Mouse (Mus musculus): ENCODE measurements around the gene Sspn. TPM values are rescaled to one million over a fixed set of nuclear protein-coding genes. Genes with fewer than 3 reads are reported as not detected.

Sspn gene
- polyA plus RNA-seq (2015; fragmentation: Nextera tagmentation; extraction: Ambion mirVana), result 4.3 and 4.5 TPM in 2 replicates

- Histone ChIP-seq H3K4me2 (no peak within 1 kb of the TSS), H3K4me1 (peaks cover 13% of the 10 kb centered on the region), H3K27ac (no peak within 1 kb of the TSS), H3K27me3 (replicated peaks) (no peaks in the 10 kb centered on the region), H3K4me3 (no peak within 1 kb of the TSS), H3K9me3 (no peaks in the 10 kb centered on the region), H3K9ac (no peak within 1 kb of the TSS), H3K36me3 (replicated peaks) (no peaks in the 10 kb centered on the region)
- WGBS, result 75% methylated on average over 3 of the region's 3 CpGs
- no peak for ATAC-seq (replicated peaks)
Observed at GRCm38 (mm10) chr6:145931341-145931740, at the start of gene Sspn. Sspn (plus strand) TSS chr6:145931641.

- WGBS, result 98% methylated on average over 1 of the region's 1 CpGs
- ATAC-seq (replicated peaks), result no peak
- H3K27me3 ChIP-seq (replicated peaks), result no peaks in the 10 kb centered on the region
- no peaks in the 10 kb centered on the region for H3K4me1 ChIP-seq
- no peaks in the 10 kb centered on the region for H3K36me3 ChIP-seq (replicated peaks)
- no peak overlapping the region for H3K27ac ChIP-seq
- no peak overlapping the region for H3K4me3 ChIP-seq
- H3K9me3 ChIP-seq, result no peaks in the 10 kb centered on the region
- H3K4me2 ChIP-seq, result no peak overlapping the region
- no peak overlapping the region for H3K9ac ChIP-seq
Observed at GRCm38 (mm10) chr6:145883010-145883409, 48.4 kb upstream of the Sspn start.

- WGBS, result 92% methylated on average over 4 of the region's 4 CpGs
- H3K4me2 ChIP-seq, result no peak overlapping the region
- no peak overlapping the region for H3K4me3 ChIP-seq
- no peaks in the 10 kb centered on the region for H3K4me1 ChIP-seq
- H3K9ac ChIP-seq, result no peak overlapping the region
- no peaks in the 10 kb centered on the region for H3K27me3 ChIP-seq (replicated peaks)
- H3K27ac ChIP-seq, result no peak overlapping the region
- no peak for ATAC-seq (replicated peaks)
- no peaks in the 10 kb centered on the region for H3K9me3 ChIP-seq
- no peaks in the 10 kb centered on the region for H3K36me3 ChIP-seq (replicated peaks)
Observed at GRCm38 (mm10) chr6:145883668-145884067, 47.8 kb upstream of the Sspn start.

- ATAC-seq (replicated peaks), result no peak
- WGBS, result 88% methylated on average over 4 of the region's 4 CpGs
Observed at GRCm38 (mm10) chr6:145885069-145885468, 46.4 kb upstream of the Sspn start.

GRCm38 (mm10) chr6:145886277-145886676, 45.2 kb upstream of the Sspn start:
- Histone ChIP-seq H3K36me3 (replicated peaks) (no peaks in the 10 kb centered on the region), H3K4me2 (no peak overlapping the region), H3K9ac (no peak overlapping the region), H3K4me3 (no peak overlapping the region), H3K27ac (no peak overlapping the region), H3K9me3 (no peaks in the 10 kb centered on the region), H3K4me1 (no peaks in the 10 kb centered on the region), H3K27me3 (replicated peaks) (no peaks in the 10 kb centered on the region)
- WGBS, result 76% methylated on average over 8 of the region's 8 CpGs
- ATAC-seq (replicated peaks), result no peak

More at GRCm38 (mm10) chr6:145885069-145885468, 46.4 kb upstream of the Sspn start:
- H3K9ac ChIP-seq, result no peak overlapping the region
- H3K4me1 ChIP-seq, result no peaks in the 10 kb centered on the region
- H3K36me3 ChIP-seq (replicated peaks), result no peaks in the 10 kb centered on the region
- no peak overlapping the region for H3K27ac ChIP-seq
- H3K9me3 ChIP-seq, result no peaks in the 10 kb centered on the region
- no peak overlapping the region for H3K4me2 ChIP-seq
- no peak overlapping the region for H3K4me3 ChIP-seq
- H3K27me3 ChIP-seq (replicated peaks), result no peaks in the 10 kb centered on the region

GRCm38 (mm10) chr6:145887719-145888118, 43.7 kb upstream of the Sspn start:
- no peak overlapping the region for H3K4me2 ChIP-seq
- H3K4me3 ChIP-seq, result no peak overlapping the region
- no peaks in the 10 kb centered on the region for H3K9me3 ChIP-seq
- H3K9ac ChIP-seq, result no peak overlapping the region
- 73% methylated on average over 6 of the region's 6 CpGs for WGBS
- H3K27me3 ChIP-seq (replicated peaks), result no peaks in the 10 kb centered on the region
- no peak for ATAC-seq (replicated peaks)
- H3K4me1 ChIP-seq, result no peaks in the 10 kb centered on the region
- H3K27ac ChIP-seq, result no peak overlapping the region
- H3K36me3 ChIP-seq (replicated peaks), result no peaks in the 10 kb centered on the region

GRCm38 (mm10) chr6:145891951-145892350, 39.5 kb upstream of the Sspn start:
- Histone ChIP-seq H3K36me3 (replicated peaks) (no peaks in the 10 kb centered on the region), H3K27me3 (replicated peaks) (no peaks in the 10 kb centered on the region), H3K4me1 (no peaks in the 10 kb centered on the region), H3K27ac (no peak overlapping the region), H3K4me3 (no peak overlapping the region), H3K9me3 (no peaks in the 10 kb centered on the region), H3K9ac (no peak overlapping the region), H3K4me2 (no peak overlapping the region)
- 85% methylated on average over 11 of the region's 11 CpGs for WGBS
- no peak for ATAC-seq (replicated peaks)

- 96% methylated on average over 20 of the region's 20 CpGs for WGBS
- Histone ChIP-seq H3K27me3 (replicated peaks) (no peaks in the 10 kb centered on the region), H3K36me3 (replicated peaks) (no peaks in the 10 kb centered on the region), H3K27ac (no peak overlapping the region), H3K9me3 (no peaks in the 10 kb centered on the region), H3K9ac (no peak overlapping the region), H3K4me2 (no peak overlapping the region), H3K4me1 (no peaks in the 10 kb centered on the region), H3K4me3 (no peak overlapping the region)
- ATAC-seq (replicated peaks), result no peak
Observed at GRCm38 (mm10) chr6:145892381-145893265, 38.8 kb upstream of the Sspn start.

GRCm38 (mm10) chr6:145893366-145894021, 37.9 kb upstream of the Sspn start:
- no peak for ATAC-seq (replicated peaks)
- Histone ChIP-seq H3K4me2 (no peak overlapping the region), H3K27ac (no peak overlapping the region), H3K27me3 (replicated peaks) (no peaks in the 10 kb centered on the region), H3K4me1 (no peaks in the 10 kb centered on the region), H3K9me3 (no peaks in the 10 kb centered on the region), H3K4me3 (no peak overlapping the region), H3K9ac (no peak overlapping the region), H3K36me3 (replicated peaks) (no peaks in the 10 kb centered on the region)
- 87% methylated on average over 13 of the region's 13 CpGs for WGBS

- ATAC-seq (replicated peaks), result no peak
- Histone ChIP-seq H3K27me3 (replicated peaks) (no peaks in the 10 kb centered on the region), H3K4me1 (no peaks in the 10 kb centered on the region), H3K36me3 (replicated peaks) (no peaks in the 10 kb centered on the region), H3K4me2 (no peak overlapping the region), H3K4me3 (no peak overlapping the region), H3K27ac (no peak overlapping the region), H3K9me3 (no peaks in the 10 kb centered on the region), H3K9ac (no peak overlapping the region)
- WGBS, result 66% methylated on average over 8 of the region's 8 CpGs
Observed at GRCm38 (mm10) chr6:145894669-145895342, 36.6 kb upstream of the Sspn start.

GRCm38 (mm10) chr6:145904169-145904568, 27.3 kb upstream of the Sspn start:
- H3K4me1 ChIP-seq, result no peaks in the 10 kb centered on the region
- no peaks in the 10 kb centered on the region for H3K9me3 ChIP-seq
- 92% methylated on average over 5 of the region's 5 CpGs for WGBS
- H3K4me2 ChIP-seq, result no peak overlapping the region
- no peak overlapping the region for H3K27ac ChIP-seq
- no peak overlapping the region for H3K4me3 ChIP-seq
- no peaks in the 10 kb centered on the region for H3K36me3 ChIP-seq (replicated peaks)
- H3K9ac ChIP-seq, result no peak overlapping the region
- ATAC-seq (replicated peaks), result no peak
- no peaks in the 10 kb centered on the region for H3K27me3 ChIP-seq (replicated peaks)

GRCm38 (mm10) chr6:145904616-145905015, 26.8 kb upstream of the Sspn start:
- H3K4me3 ChIP-seq, result no peak overlapping the region
- no peaks in the 10 kb centered on the region for H3K36me3 ChIP-seq (replicated peaks)
- no peak for ATAC-seq (replicated peaks)
- WGBS, result 80% methylated on average over 5 of the region's 5 CpGs
- H3K27ac ChIP-seq, result no peak overlapping the region
- H3K4me2 ChIP-seq, result no peak overlapping the region
- no peaks in the 10 kb centered on the region for H3K4me1 ChIP-seq
- no peaks in the 10 kb centered on the region for H3K27me3 ChIP-seq (replicated peaks)
- no peaks in the 10 kb centered on the region for H3K9me3 ChIP-seq
- no peak overlapping the region for H3K9ac ChIP-seq
